Mouse (Mus musculus): ENCODE data around the gene Tpst2. TPM values are rescaled to one million over a fixed set of nuclear protein-coding genes. Genes with fewer than 3 reads are reported as not detected.

Gene Tpst2
- polyA plus RNA-seq, 1 experiment from 2014 or later, result 57.7 TPM

DNA sequence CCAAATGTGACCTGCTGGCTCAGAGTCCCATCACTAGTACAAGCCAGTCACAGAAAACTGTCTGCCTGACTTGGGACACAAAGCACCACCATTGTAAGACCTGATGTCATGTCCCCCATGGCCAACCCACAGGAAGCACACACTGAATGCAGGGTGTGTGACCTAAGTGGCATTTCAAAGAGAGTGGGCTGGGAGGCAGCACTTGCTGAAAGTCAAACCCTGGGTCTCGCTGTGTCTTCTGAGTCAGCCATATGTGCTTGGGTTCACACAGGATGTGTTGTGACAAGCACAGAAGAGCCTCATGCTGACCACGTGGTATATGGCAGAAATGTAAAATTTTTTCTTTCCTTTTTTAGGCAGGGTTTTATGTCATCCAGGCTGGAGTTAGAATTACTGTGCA lies 20.8 kb downstream of the Tpst2 start:
- H3K9me3 ChIP-seq (ENCODE audit: low read depth, low read length), result no peaks in the 10 kb centered on the region
- no peak overlapping the region for H3K4me2 ChIP-seq
- 63% methylated on average over 2 of the region's 2 CpGs for WGBS
- H3K36me3 ChIP-seq (ENCODE audit: insufficient read depth), result no peaks in the 10 kb centered on the region
- no peak for TF ChIP-seq CTCF (IDR thresholded peaks at IDR 0.05; ENCODE audit: low read depth)
- no peak for ATAC-seq (ENCODE audit: insufficient read depth)
- DNase-seq, result no peak
- H3K9ac ChIP-seq, result no peak overlapping the region
- H3K27ac ChIP-seq (ENCODE audit: low read depth), result peak overlapping the region; percentile 58
- H3K27me3 ChIP-seq (ENCODE audit: insufficient read depth, low read length), result no peaks in the 10 kb centered on the region
- no peaks in the 10 kb centered on the region for H3K4me1 ChIP-seq (ENCODE audit: insufficient read depth)
- no peak overlapping the region for H3K4me3 ChIP-seq (ENCODE audit: low read depth, low read length)

DNA sequence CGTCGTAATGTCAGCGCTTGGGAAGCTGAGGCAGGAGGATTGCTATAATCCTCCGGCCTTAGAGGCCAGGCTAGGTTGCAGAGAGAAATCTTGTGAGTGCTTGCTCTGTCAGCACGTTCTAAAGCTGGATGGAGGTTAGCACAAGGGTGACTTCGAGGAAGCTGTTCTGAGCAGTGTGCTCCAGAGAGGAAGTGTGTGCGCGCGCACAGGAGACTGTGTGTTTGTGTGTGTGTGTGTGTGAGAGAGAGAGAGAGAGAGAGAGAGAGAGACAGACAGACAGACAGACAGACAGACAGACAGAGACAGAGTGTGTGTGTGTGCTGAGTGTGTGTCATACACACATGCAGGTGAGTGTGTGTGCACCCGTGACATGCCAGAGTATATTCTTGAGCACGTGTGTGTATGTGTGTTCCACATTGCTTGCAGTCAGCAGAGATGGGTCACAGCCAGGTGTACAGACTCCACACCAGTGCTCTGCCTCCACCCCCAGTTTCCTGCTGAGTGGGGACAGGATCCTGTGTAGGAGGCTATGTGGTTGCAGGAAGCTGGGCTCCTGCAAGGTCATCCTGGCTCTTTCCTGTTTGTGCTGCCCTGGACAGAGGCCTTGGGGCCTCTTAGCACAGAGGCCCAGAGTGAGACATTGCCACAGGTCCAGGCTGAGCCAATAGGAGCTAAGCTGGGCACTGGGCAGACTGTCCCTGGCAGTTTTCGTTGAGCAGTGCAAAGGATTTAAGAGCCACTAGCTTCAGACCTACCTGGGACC lies 21.9 kb downstream of the Tpst2 start:
- TF ChIP-seq CTCF (IDR thresholded peaks at IDR 0.05; ENCODE audit: low read depth), result no peak
- Histone ChIP-seq H3K27ac (ENCODE audit: low read depth) (peak overlapping the region; percentile 42; the same call in 1 of the 2 replicates), H3K9ac (no peak overlapping the region)

DNA sequence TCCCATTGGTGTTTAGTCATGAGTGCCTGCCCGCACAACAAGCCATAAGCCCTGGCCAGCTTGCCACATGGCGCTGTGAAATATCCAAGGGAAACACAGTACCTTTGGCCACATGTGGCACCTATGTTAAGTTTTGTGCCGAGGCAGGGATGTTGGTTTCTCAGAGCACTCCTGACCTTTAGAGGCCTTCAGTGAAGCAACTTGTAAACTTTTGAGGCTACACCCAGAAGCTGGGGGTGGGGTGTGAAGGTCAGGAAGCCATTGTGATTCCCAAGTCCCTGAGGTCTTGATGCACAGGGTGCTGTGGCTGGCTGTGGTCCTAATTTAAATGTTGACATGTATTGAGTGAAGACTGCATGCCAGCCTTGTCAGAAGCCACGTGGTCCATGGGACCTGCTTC lies 22.9 kb downstream of the Tpst2 start:
- Histone ChIP-seq H3K4me2 (no peak overlapping the region), H3K9me3 (ENCODE audit: low read depth, low read length) (no peaks in the 10 kb centered on the region), H3K36me3 (ENCODE audit: insufficient read depth) (no peaks in the 10 kb centered on the region), H3K27ac (ENCODE audit: low read depth) (peak overlapping the region; percentile 42; the same call in 1 of the 2 replicates), H3K4me3 (ENCODE audit: low read depth, low read length) (no peak overlapping the region), H3K27me3 (ENCODE audit: insufficient read depth, low read length) (no peaks in the 10 kb centered on the region), H3K9ac (no peak overlapping the region), H3K4me1 (ENCODE audit: insufficient read depth) (0 out of 2 replicates have a peak, but pooled peaks cover 3% of the 10 kb centered on the region)
- no peak for TF ChIP-seq CTCF (IDR thresholded peaks at IDR 0.05; ENCODE audit: low read depth)
- ATAC-seq (ENCODE audit: insufficient read depth) (no peak), DNase-seq (no peak)
- WGBS, result 80% methylated on average over 4 of the region's 4 CpGs

More for the DNA sequence above, 21.9 kb downstream of the Tpst2 start:
- 0 out of 2 replicates have a peak, but pooled peaks cover 3% of the 10 kb centered on the region for H3K4me1 ChIP-seq (ENCODE audit: insufficient read depth)
- H3K4me2 ChIP-seq, result no peak overlapping the region
- no peaks in the 10 kb centered on the region for H3K27me3 ChIP-seq (ENCODE audit: insufficient read depth, low read length)
- no peak overlapping the region for H3K4me3 ChIP-seq (ENCODE audit: low read depth, low read length)
- WGBS, result 74% methylated on average over 12 of the region's 12 CpGs
- no peaks in the 10 kb centered on the region for H3K9me3 ChIP-seq (ENCODE audit: low read depth, low read length)
- DNase-seq (peak; percentile 54), ATAC-seq (ENCODE audit: insufficient read depth) (peak; percentile 48; the same call in 1 of the 2 replicates)
- no peaks in the 10 kb centered on the region for H3K36me3 ChIP-seq (ENCODE audit: insufficient read depth)

DNA sequence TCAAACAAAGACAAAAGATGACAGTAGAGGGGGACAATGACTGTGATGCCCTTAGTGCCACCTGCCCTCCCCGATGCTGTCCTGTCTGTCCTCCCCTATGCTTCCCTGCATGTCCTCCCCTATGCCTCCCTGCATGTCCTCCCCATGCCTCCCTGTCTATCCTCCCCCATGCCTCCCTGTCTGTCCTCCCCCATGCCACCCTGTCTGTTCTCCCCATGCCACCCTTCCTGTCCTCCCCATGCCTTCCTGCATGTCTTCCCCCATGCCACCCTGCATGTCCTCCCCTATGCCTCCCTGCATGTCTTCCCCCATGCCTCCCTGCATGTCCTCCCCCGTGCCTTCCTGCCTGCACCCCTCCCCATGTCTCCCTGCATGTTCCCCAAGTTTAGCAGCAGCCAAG lies 23.6 kb downstream of the Tpst2 start:
- no peak overlapping the region for H3K9ac ChIP-seq
- H3K36me3 ChIP-seq (ENCODE audit: insufficient read depth), result no peaks in the 10 kb centered on the region
- DNase-seq (no peak), ATAC-seq (ENCODE audit: insufficient read depth) (no peak)
- no peak overlapping the region for H3K4me3 ChIP-seq (ENCODE audit: low read depth, low read length)
- WGBS, result 67% methylated on average over 2 of the region's 2 CpGs
- H3K9me3 ChIP-seq (ENCODE audit: low read depth, low read length), result no peaks in the 10 kb centered on the region
- no peak overlapping the region for H3K4me2 ChIP-seq
- no peaks in the 10 kb centered on the region for H3K27me3 ChIP-seq (ENCODE audit: insufficient read depth, low read length)
- H3K4me1 ChIP-seq (ENCODE audit: insufficient read depth), result 0 out of 2 replicates have a peak, but pooled peaks cover 3% of the 10 kb centered on the region
- H3K27ac ChIP-seq (ENCODE audit: low read depth), result no peak overlapping the region
- TF ChIP-seq CTCF (IDR thresholded peaks at IDR 0.05; ENCODE audit: low read depth), result no peak

DNA sequence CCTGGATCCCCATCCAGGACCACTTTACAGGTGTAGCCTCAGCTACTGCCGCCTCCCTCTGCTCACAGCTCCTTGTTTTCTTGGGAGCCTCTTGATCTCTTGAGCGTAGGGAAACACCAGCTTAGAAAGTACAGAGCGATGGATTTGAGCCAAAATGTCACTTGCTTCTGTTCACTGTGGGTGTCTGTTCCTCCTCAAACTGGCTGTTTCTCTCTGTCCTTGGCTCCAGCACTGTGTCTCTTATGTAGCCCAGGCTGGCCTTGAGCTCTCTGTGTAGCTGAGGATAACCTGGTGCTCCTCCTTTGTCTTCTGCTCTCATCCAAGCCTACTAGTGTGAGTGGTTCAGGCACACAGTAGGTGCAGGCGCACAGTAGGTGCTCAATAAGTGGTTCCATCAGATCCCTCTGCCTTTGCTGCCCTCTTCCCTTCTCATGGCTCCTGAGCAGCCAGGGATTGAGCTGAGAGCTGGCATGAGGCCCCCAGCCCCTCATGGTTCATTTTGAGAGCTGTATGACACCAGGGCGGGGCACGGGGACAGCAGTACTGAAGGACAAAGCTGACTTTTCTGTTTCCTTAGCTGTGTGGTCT lies 24.3 kb downstream of the Tpst2 start:
- Histone ChIP-seq H3K4me1 (ENCODE audit: insufficient read depth) (0 out of 2 replicates have a peak, but pooled peaks cover 3% of the 10 kb centered on the region), H3K36me3 (ENCODE audit: insufficient read depth) (no peaks in the 10 kb centered on the region), H3K27me3 (ENCODE audit: insufficient read depth, low read length) (no peaks in the 10 kb centered on the region), H3K9ac (no peak overlapping the region), H3K27ac (ENCODE audit: low read depth) (no peak overlapping the region), H3K4me2 (no peak overlapping the region), H3K4me3 (ENCODE audit: low read depth, low read length) (no peak overlapping the region), H3K9me3 (ENCODE audit: low read depth, low read length) (no peaks in the 10 kb centered on the region)
- WGBS, result 84% methylated on average over 6 of the region's 6 CpGs
- no peak for DNase-seq
- TF ChIP-seq CTCF (IDR thresholded peaks at IDR 0.05; ENCODE audit: low read depth), result no peak
- ATAC-seq (ENCODE audit: insufficient read depth), result no peak

DNA sequence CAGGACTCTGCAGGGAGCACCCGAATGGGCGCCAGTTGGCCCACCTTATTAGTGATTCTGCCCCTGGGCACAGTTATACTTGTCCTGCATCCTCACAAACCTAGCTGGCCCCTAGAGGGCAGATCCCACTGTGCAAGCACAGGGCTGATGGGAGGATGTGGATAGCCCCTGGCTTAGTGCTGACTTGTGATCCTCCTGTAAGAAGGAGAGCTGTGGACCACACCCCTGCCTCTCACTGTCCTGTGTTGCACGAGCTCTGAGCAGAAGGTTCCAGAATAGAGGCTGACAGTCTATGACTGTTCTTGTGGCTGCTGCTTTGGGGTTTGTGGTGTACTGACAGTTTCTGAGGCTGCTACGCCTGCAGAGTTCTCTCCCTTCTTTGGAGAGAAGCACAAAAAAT lies 25.2 kb downstream of the Tpst2 start:
- no peaks in the 10 kb centered on the region for H3K27me3 ChIP-seq (ENCODE audit: insufficient read depth, low read length)
- no peaks in the 10 kb centered on the region for H3K36me3 ChIP-seq (ENCODE audit: insufficient read depth)
- H3K9ac ChIP-seq, result no peak overlapping the region
- no peak for DNase-seq
- no peak for TF ChIP-seq CTCF (IDR thresholded peaks at IDR 0.05; ENCODE audit: low read depth)
- H3K4me3 ChIP-seq (ENCODE audit: low read depth, low read length), result no peak overlapping the region
- no peaks in the 10 kb centered on the region for H3K9me3 ChIP-seq (ENCODE audit: low read depth, low read length)
- H3K27ac ChIP-seq (ENCODE audit: low read depth), result no peak overlapping the region
- 78% methylated on average over 4 of the region's 4 CpGs for WGBS
- H3K4me2 ChIP-seq, result no peak overlapping the region
- H3K4me1 ChIP-seq (ENCODE audit: insufficient read depth), result 0 out of 2 replicates have a peak, but pooled peaks cover 3% of the 10 kb centered on the region
- no peak for ATAC-seq (ENCODE audit: insufficient read depth)

DNA sequence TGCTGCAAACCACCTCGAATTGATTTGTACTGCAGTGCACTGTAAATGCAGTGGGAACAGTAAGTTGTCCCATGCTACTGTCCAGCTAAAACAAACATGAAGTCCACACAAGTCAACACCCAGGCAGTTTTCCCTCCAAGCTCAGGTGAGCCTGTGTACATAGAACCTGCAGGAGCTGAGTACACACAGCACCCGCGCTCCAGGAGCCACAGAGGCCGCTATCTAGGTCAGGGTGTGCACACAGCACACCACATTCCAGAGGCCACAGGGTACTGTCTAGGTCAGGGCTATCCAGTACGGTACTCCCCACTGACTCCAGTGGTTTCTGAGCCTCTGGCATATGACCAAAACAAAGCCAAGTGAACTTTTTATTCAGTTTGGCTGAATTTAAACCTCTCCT lies 25.8 kb downstream of the Tpst2 start:
- Histone ChIP-seq H3K27ac (ENCODE audit: low read depth) (no peak overlapping the region), H3K9ac (no peak overlapping the region), H3K9me3 (ENCODE audit: low read depth, low read length) (no peaks in the 10 kb centered on the region), H3K4me1 (ENCODE audit: insufficient read depth) (0 out of 2 replicates have a peak, but pooled peaks cover 3% of the 10 kb centered on the region), H3K27me3 (ENCODE audit: insufficient read depth, low read length) (no peaks in the 10 kb centered on the region), H3K4me3 (ENCODE audit: low read depth, low read length) (no peak overlapping the region), H3K36me3 (ENCODE audit: insufficient read depth) (peaks cover 4% of the 10 kb centered on the region; the same call in 1 of the 2 replicates), H3K4me2 (no peak overlapping the region)
- TF ChIP-seq CTCF (IDR thresholded peaks at IDR 0.05; ENCODE audit: low read depth), result no peak
- DNase-seq, result no peak
- 63% methylated on average over 5 of the region's 5 CpGs for WGBS
- no peak for ATAC-seq (ENCODE audit: insufficient read depth)

All from lung, embryonic 14.5 days (tissue).